Mouse (Mus musculus) gastrocnemius, adult 8-10 months (tissue): ENCODE measurements around the gene Zkscan5. TPM values are rescaled to one million over a fixed set of nuclear protein-coding genes. Genes with fewer than 3 reads are reported as not detected.
"Not testable (repeated sequence)": the region's sequence is repeated elsewhere in the genome, so short reads cannot be mapped to it uniquely, and the experiment has no call there.

Experiments
- DNase-seq, 2 experiments: peaks; one replicate each; pipeline ENCODE4 v3.0.0; 2022; ENCODE audit warnings: low spot score in 2 of 2
- total RNA-seq, 4 experiments: library from RNA; stranded (reverse); gene quantifications; 2 replicates each; pipeline ENCODE4 v1.2.4; 2022

Gene Zkscan5
- total RNA-seq, result 10 to 100 TPM in 1 of 4 experiments, 1 to 10 TPM in 3; 7.7 to 10.3 (median 7.9) TPM

GRCm38 (mm10) chr5:145203936-145204691 is at the start of gene Zkscan5:
Gene Zkscan5 (plus strand): TSS chr5:145204562.
- peak; percentile 97 to 98 for DNase-seq

DNA sequence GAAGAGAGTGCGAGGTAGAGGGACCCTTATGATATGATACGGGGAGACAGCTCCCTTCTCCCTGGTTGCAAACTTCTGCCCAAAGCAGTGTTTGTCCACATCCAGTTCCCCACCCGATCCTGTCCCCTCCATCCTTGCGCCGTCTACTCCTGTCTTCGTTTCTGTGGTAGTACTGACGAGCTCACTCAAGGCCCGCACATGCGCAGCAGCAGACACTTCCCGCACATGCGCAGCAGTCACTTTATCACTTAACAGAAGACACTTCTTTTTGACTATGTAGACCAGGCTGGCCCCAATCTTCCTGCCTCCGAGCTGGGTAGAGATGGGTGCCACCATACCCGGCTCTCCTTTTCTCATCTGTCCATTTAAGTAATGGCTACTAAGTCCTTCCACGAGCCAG is 43.0 kb upstream of the Zkscan5 start:
- no peak for DNase-seq

DNA sequence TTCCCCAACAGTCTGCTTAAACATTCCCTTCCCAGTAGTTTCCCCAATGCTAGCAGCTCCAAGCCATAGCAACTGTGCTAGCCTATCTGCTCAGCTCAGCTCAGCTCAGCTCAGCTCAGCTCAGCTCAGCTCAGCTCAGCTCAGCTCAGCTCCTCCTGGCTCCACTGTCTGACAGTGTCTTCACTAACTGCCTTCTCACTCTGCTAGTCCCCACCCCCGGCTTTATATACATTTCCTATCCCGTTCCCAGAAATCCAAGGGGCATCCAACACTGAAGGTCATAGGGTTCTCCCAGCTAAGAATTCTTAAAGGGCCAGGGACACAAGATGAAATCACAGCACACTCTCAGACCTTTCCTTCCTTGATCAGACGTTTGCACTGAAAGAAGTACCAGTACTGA is 39.7 kb upstream of the Zkscan5 start:
- DNase-seq, result no peak

GRCm38 (mm10) chr5:145165184-145165583 is 39.2 kb upstream of the Zkscan5 start:
- DNase-seq, result no peak

- peak; percentile 99 for DNase-seq
These were observed 37.6 kb upstream of the Zkscan5 start, which contains the start of the genes Ptcd1 and Cpsf4 for GRCm38 (mm10) chr5:145166536-145167305. Gene Ptcd1 (minus strand): TSS chr5:145167108. Gene Cpsf4 (plus strand): TSS chr5:145167213.

DNA sequence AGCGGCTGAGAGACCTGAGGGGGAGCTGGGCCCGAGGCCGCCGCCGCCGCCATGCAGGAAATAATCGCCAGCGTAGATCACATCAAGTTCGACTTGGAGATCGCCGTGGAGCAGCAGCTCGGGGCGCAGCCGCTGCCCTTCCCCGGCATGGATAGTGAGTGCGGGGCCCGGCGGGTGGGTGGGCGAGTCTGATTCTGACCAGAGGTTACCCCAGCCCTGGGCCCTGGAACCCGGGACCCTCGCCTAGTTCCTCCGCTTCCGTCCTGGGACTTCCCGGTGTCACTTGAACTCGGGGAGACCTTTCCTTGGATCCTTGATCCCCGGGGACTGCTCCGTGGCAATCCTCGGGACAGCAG is 37.1 kb upstream of the Zkscan5 start:
- DNase-seq, result peak in 1 of 2 experiments; percentile 6

GRCm38 (mm10) chr5:145178461-145178980 is 25.8 kb upstream of the Zkscan5 start:
- DNase-seq, result no peak

GRCm38 (mm10) chr5:145185244-145185643 is 19.1 kb upstream of the Zkscan5 start:
- no peak for DNase-seq

DNA sequence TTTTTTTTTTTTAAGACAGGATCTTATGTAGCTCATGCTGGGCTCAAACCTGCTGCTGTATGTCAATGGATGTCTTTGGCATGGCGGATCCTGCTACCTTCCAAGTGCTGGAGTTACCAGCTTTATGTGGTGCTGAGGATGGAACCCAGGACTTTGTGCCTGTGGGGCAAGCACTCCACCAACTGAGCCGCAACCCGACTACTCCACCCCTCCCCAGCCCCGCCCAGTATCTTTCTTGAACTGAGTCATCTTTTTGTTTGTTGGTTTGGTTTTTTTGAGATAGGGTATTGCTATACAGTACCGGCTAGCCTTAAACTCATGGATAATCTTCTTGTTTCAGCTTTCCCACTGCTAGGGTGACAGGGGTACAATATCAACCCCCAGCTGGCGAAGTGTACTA is 14.9 kb upstream of the Zkscan5 start:
- no peak for DNase-seq

GRCm38 (mm10) chr5:145190373-145190772 is 14.0 kb upstream of the Zkscan5 start:
- DNase-seq, result no peak

DNA sequence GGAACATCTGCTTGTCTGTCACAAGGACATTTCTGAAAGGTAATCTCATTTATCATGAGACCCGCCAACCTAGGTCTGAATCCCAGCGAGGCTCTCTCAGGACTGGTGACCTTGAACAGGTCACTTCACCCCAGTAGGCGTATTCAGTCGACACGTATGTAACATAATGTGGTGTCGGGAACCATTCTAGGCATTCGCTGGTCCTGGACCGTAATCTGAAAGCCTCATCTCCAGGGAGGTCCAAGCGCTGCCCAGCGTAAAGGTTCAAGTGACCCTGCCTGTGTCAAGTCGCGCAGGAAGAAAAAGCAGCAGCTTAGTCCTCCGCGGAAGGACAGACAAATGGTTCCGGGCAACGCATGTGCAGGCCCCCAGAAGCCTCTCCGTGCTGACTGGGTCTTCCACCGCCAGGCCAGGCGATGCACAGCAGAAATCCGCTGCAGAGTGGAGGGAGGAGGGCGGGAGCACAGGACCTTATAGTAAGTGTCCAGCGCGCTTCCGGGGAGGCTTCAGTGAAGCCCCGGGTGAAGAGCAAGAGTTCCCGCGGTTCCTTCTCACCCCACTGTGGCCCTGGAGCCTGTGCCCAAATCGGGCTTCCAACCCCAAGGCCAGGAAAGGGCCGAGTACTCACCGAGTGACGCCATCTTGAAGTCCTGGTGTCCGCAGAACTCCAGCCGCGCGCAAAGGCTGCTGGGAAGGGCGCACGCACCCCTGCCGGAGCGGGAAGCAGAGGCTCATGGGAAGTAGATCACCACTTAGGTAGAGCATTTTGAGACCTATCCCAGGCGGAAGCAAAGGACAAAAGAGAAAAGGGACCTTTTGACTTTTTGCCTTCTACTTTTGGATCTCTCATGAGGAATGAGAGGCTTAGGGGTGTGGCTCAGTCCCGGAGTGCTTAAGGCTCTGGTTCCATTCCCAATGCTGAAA is 13.2 kb upstream of the Zkscan5 start:
- peak; percentile 82 to 83 for DNase-seq

- no peak for DNase-seq
These were observed 12.4 kb upstream of the Zkscan5 start, which contains the start of gene Atp5j2 for GRCm38 (mm10) chr5:145191962-145192361. Gene Atp5j2 (minus strand): TSS chr5:145192062.

- no peak for DNase-seq
These were observed 4.0 kb upstream of the Zkscan5 start for GRCm38 (mm10) chr5:145200387-145200786.

- peak; percentile 43 to 64 for DNase-seq
These were observed 2.9 kb upstream of the Zkscan5 start, which contains the start of gene Zkscan14 for GRCm38 (mm10) chr5:145201321-145201991. Gene Zkscan14 (minus strand): TSS chr5:145201868.

GRCm38 (mm10) chr5:145202446-145202845 is 1.9 kb upstream of the Zkscan5 start:
- no peak for DNase-seq

DNA sequence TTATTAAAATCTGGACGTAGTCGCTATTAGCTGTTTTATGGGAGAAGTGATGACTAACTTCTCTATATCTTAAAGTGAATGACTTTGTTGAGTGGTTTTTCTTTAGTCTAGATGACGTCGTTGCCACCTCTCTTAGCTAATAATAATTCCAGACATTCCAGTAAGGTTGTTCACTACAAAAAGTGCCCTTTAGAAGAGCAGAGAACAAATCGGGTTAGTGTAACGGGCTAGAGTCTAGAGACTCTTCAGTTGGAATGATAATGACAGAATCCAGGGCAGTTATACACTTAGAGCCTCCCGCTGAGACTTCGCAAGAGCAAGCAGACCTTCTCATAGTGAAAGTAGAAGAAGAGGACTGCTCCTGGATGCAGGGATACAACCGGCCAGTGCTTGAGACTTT is 679 bp downstream of the Zkscan5 start:
- DNase-seq, result no peak

- no peak for DNase-seq
These were observed 3.0 kb downstream of the Zkscan5 start for GRCm38 (mm10) chr5:145207385-145207784.

DNA sequence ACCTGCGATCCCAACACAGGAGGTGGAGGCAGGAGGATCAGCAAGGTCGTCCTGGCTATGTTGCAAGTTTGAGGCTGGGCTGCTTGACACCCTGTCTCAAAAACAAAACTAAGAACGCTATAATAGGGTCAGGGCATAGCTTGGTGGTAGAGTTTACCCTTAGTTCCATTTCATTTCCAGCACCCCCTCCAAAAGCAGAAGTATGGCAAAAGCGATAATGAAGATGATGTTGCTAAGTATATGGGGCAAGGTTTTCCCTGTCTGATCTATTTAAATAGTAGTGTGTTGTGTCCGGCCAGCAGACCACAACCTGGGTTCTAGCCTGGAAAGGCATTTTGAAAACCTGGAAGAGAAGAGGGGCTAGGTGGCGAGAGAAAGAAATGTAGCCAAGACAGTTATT is 3.6 kb downstream of the Zkscan5 start:
- DNase-seq, result no peak

GRCm38 (mm10) chr5:145208391-145208790 is 4.0 kb downstream of the Zkscan5 start:
- not testable (repeated sequence) for DNase-seq

GRCm38 (mm10) chr5:145211340-145211739 is 7.0 kb downstream of the Zkscan5 start:
- DNase-seq, result no peak
